Mouse (Mus musculus): Measurements from ENCODE around the gene Vwf. TPM values are rescaled to one million over a fixed set of nuclear protein-coding genes. Genes with fewer than 3 reads are reported as not detected.

Gene Vwf
- polyA plus RNA-seq, 1 experiment from 2014 or later = 5.1 TPM

DNA sequence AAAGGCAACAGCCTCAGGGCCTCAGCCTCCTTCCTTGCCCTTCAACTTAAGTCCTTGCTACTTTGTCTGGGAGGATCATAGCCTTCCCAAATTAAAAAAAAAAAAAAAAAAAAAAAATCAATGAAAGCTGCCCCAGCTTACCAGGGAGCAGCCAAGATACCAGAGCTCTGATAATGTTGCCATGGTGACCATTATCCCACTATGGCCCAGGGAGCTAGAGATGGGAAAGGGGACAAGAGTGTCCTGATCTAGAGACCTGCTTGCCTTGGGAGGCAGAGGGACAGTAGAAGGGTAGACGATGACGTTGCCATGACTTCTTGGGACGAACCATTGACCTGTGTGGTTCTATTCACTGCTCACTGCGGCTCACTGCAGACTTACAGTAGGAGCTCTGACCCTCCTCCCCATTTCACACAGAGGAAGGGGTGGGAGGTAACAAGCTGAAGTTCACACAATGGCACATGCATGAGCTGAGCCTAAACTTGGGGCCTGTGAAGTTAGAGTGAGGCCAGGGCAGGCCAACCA is 39.5 kb downstream of the Vwf start:
- DNase-seq (ENCODE audit: low spot score) = no peak

GRCm38 (mm10) chr6:125588241-125588640 is 41.7 kb downstream of the Vwf start:
- peak; percentile 15 for DNase-seq (ENCODE audit: low spot score)

GRCm38 (mm10) chr6:125589075-125589474 is 42.5 kb downstream of the Vwf start:
- no peak for DNase-seq (ENCODE audit: low spot score)

DNA sequence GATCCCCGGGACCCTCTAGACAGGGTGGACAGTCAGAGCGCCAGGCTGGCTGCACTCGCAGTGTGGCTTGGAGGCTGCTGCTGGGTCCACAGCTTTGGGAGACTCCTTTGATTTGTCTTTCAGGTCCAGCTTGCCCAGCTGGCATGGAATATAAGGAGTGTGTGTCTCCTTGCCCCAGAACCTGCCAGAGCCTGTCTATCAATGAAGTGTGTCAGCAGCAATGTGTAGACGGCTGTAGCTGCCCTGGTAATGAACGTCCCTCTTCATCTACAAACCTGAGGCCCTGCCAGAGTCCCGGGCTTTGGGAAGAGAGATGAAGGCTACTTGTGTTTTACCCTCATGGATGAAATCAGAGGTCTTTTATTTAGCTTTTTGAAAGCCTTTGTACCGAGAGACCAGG is 43.5 kb downstream of the Vwf start:
- no peak for DNase-seq (ENCODE audit: low spot score)

DNA sequence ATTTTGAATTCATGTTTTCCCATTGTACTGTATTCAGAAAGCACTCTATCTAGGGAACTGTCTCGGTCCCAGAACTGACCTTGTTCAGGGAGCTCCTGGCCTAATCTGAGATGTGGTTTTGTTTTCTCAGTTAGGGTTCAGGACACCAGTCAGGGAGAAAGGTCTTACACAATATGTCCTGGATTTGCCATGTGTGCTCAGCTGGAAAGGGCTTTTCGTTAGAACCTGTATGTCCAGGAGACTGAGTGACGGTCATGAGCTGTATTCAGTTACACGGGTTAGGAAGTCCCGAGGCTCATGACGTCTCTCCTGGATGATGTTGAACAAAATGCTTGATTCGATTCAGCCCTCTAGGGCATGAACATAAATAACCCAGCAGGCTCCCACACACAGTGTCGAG is 43.9 kb downstream of the Vwf start:
- no peak for DNase-seq (ENCODE audit: low spot score)

DNA sequence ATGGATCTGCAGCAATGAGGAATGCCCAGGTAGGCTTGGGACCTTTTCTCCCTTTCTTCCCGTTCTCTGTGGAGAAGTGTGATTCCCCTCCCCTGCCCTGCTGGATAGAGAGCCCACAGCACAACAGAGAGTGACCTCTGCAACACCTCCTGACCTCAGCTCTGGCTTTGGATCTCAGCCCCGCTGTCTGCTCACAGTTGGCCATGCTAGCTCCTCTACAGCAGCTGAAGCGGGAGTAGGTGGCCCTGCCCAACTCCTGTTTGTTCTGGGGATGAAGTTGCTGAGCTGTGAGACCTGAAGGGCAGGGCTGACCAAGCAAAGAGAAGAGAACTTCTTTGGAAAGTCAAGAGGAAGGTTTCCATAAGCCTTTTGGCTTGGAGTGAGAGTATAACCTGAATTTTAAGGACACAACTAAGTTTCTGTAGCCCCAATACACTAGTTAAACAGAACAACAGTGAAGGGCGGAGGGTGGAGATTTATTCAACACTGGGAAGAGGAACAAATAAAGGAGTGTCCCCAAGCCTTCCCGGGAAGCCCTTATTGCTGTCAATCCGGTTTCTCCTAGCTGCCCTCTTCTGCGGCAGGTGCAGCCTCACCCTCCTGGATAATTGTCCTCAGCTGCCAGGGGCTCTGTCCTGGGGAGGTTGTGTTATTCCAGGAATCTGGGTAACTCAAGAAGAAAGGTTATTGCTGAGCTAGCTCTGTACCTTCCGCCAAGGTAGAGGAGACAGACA is 45.2 kb downstream of the Vwf start:
- no peak for DNase-seq (ENCODE audit: low spot score)

DNA sequence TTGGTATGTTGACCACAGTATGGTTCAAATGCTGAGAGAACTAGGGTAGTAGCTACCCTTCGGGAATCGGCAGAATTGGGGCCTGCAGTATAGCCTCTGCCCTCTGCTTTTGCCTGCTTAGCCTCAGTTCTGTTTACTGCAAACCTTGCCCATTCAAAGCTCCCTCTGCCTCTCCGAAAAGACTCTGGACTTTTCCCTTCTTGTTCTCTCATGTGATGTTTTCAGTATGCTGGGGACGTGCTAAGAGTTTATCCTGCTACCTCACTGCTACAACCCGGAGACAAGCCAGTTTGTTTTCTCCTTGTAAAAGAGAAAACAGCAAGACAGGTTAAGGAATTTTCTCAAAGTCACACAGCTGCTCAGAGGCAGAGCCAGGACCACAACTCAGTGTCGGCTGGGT is 46.0 kb downstream of the Vwf start:
- DNase-seq (ENCODE audit: low spot score) = no peak

DNA sequence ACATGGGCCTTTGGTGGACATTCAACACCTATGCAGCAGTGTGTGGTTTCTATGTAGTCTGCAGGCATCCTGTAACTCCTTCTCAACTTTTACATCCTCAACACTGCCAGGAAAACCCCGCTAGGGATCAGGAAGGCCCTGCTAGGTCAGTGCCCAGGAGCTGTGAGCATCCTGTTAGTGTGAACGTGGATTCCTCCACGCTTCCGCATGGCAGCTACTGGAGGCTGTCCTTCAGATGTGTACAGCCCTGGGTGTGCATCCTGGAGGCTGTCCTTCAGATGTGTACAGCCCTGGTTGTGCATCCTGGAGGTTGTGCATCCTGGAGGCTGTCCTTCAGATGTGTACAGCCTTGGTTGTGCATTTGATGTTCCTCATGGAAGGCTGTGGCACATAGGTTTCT is 47.7 kb downstream of the Vwf start:
- no peak for DNase-seq (ENCODE audit: low spot score)

DNA sequence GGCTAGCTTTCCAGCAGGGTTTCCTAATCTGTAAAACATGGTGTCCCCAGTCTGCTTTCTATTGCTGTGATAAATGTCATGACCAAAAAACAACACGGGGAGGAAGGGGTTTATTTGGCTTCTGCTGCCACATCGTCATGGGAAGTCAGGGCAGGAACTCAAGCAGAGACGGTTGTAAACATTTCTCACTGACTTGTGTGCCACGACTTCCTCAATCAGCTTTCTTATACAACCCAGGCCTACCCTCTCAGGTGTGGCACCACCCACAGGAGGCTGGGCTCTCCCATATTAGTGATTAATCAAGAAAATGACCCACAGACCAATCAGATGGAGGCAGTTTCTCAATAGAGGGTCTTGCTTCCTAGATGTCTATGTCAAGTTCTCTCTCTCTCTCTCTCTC is 48.3 kb downstream of the Vwf start:
- no peak for DNase-seq (ENCODE audit: low spot score)

GRCm38 (mm10) chr6:125596701-125597318 is 50.2 kb downstream of the Vwf start:
- no peak for DNase-seq (ENCODE audit: low spot score)

DNA sequence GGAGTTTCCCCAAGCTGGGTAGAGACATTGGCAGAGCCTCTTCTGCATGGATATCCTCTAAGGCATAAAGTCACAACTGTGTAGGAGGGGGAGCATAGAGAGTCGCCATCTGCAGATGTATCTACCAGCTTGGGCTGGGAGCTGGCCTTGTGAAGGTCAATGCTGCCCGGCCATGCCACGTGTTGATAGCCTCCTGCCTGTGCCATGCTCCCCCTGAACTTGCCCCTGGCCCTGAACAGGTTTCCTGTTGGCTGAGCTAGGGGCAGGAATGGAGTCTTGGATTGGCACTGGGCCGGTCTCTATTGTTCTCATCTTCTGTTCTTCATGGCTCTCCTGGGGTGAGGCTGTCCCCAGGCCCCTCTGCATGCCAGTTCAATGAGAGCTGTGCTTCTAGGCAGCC is 51.1 kb downstream of the Vwf start:
- DNase-seq (ENCODE audit: low spot score) = no peak

DNA sequence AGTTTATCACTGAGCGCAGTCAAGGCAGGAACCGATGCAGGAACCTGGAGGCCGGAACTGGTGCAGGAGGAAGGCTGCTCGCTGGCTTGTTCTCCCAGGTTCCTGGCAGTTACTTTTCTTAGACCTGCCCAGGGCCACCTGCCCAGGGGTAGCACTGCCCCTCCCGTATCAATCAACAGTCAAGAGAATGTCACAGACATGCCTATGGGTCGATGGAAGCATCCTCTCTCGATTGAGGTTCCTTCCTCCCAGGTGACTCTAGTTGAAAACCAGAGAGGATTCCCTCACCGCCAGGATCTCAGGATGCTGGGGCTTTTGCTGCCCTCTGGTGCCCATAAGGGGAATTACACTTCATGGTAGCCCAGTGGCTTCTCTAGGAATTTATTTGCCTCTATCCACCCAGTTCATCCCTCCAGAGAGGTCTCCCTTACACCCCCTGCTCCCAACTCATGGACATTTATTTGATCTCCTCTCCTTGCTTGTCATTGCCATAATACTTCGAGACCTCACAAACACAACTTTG is 53.5 kb downstream of the Vwf start:
- DNase-seq (ENCODE audit: low spot score) = peak; percentile 62

DNA sequence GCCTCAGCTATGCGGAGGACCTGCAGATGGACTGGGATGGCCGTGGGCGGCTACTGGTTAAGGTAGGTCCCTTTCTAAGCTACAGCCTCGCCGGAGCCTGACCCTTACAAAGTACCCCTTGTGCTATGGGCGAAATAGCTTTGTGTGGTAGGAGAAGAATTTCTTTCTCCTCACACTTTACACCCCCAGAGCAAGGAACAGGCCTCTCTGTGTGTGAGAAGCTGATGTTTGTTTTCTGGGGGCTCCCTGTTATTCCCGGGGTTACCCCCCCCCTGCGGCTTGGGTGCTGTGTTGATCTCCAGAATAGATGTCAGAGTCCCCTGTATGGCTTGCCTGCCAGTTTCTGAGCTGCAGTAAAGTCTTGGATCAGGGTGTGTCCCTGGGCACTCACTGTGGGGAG is 54.1 kb downstream of the Vwf start:
- no peak for DNase-seq (ENCODE audit: low spot score)

GRCm38 (mm10) chr6:125601190-125601589 is 54.6 kb downstream of the Vwf start:
- no peak for DNase-seq (ENCODE audit: low spot score)

DNA sequence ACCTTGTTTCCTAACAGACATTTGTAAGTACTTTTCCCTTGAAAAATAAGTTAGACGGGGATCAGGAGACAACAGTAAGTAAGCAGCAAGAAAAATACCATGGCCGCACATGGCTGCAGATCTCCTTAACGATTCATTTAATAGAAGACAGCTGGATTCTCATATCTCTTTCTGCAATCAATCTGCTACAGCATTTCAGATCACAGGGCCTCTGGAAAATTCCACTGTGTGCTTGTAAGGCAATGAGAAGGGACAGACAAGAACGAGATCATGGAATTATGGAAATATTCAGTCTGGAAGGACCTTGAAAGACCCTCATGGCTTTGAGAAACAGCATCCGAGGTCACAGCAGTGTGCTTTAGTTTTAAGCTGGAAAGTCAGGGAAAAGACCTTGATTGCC is 55.2 kb downstream of the Vwf start:
- DNase-seq (ENCODE audit: low spot score) = no peak

DNA sequence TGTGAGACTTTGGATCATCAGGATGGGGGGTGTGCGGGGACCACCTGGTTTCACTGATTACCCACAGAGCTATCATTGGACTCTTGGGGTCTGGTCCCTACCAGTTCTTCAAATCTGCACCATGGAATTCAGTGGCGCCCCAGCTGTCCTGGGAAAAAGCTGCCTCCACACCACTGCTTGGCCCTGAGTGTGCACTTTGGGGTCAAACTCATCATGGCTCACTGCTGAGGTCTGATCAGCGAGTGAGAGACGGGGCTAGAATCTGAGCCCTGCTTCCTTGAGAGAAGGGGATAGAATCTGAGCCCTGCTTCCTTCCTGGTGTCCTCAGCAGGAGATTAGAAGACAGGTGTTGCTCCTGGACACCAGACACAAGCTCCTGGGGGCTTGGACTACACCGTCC is 55.8 kb downstream of the Vwf start:
- no peak for DNase-seq (ENCODE audit: low spot score)

- peak; percentile 83 for DNase-seq (ENCODE audit: low spot score)
These were observed 56.7 kb downstream of the Vwf start for GRCm38 (mm10) chr6:125603234-125603633.

GRCm38 (mm10) chr6:125603678-125604462 is 57.3 kb downstream of the Vwf start:
- no peak for DNase-seq (ENCODE audit: low spot score)

DNA sequence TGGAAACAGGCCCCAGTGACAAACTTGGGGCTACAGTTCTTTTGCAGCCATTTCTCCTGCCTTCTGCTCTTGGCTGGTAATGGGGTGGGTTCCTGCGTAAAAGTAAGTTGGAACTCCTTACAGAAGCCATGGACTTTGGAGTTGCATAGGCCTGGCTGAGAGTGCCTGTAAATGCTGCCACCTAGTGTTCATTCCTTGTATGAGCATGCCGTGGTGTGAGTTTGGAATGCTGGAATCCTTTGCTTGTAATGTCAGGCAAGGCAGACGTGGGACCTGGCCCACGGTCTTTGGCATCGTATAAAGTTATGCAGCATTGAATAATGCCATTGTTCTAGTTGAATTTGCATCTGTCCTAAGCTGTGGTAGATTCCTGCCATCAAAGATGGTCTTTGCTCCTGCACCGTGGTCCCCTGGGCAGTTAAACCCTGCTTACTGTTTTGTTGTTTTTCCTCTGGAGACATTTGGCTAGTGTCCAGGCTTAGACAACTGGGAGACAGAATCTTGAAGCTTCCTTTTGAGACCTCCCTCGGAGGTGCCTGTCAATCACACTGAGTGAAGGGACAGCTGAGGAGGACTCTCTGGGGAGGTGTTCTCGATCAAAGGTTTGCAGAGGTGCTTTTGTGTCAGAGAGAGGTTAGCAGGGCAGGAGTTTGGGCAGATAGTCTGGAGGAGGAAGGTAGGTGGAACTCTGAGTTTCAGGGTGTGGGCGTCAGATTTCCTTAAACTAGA is 58.1 kb downstream of the Vwf start:
- peak; percentile 55 for DNase-seq (ENCODE audit: low spot score)

DNA sequence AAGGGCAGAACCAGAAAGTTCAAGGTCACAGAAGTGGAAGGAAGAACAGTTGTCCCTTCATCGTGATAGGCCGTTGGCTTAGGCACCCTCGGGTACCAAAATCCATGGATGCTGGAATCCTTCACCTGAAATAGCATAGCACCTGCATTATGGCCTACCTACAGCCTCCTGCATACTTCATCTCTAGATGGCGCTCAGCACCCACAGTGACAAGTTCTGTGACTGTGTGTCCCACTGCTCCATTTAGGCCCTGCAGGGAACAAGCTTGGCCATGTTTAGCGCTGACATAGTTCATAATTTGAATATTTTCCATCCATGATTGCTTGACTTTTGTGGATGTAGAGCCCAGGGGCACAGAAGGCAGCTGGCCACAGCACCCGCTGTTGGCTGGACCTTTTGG is 62.5 kb downstream of the Vwf start:
- no peak for DNase-seq (ENCODE audit: low spot score)

DNA sequence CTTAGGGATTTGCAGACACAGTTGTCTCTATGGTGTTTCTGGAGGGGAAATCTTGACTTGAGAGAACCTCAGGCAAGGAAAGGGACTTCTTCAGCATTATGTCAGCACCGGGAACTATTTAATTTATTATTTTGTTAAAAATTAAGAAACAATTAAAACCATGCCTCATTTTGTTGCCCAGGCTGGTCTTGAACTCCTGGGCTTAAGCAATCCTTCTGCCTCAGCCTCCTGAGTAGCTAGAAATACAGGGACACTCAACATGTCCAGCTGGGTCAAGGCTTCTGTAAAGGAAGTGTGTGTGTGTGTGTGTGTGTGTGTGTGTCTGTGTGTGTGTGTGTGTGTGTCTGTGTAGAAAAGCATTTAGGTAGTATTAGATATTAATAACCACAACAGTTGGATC is 71.3 kb downstream of the Vwf start:
- DNase-seq (ENCODE audit: low spot score) = no peak

Data from thymus, postnatal 0 days (tissue).